Mouse (Mus musculus): Measurements from ENCODE around the gene Nckap5l. TPM values are rescaled to one million over a fixed set of nuclear protein-coding genes. Genes with fewer than 3 reads are reported as not detected.
A peak's percentile ranks its signal among the peaks of the same experiment; 100 is the strongest.

Gene Nckap5l
- polyA plus RNA-seq, 1 experiment from 2014 or later: 6.0 TPM

GRCm38 (mm10) chr15:99417692-99418271, 39.8 kb downstream of the Nckap5l start:
- DNase-seq (ENCODE audit: low spot score): no peak
- 25% methylated on average over 17 of the region's 17 CpGs for WGBS
- no peak overlapping the region for H3K27ac ChIP-seq (ENCODE audit: low read depth, low read length)

GRCm38 (mm10) chr15:99416957-99417356, 40.6 kb downstream of the Nckap5l start:
- Histone ChIP-seq H3K4me3 (ENCODE audit: low read depth, low read length) (no peak overlapping the region), H3K27me3 (replicated peaks; ENCODE audit: control insufficient read depth, insufficient read depth, low read length) (no peaks in the 10 kb centered on the region), H3K4me1 (replicated peaks; ENCODE audit: control insufficient read depth, insufficient read depth, low read length) (peaks cover 22% of the 10 kb centered on the region), H3K36me3 (ENCODE audit: control insufficient read depth, insufficient read depth, low read length) (0 out of 2 replicates have a peak, but pooled peaks cover 3% of the 10 kb centered on the region), H3K9me3 (ENCODE audit: control insufficient read depth, low read length) (no peaks in the 10 kb centered on the region), H3K4me2 (no peak overlapping the region), H3K27ac (ENCODE audit: low read depth, low read length) (no peak overlapping the region), H3K9ac (ENCODE audit: low read depth, low read length) (no peak overlapping the region)
- WGBS: 36% methylated on average over 4 of the region's 4 CpGs
- ATAC-seq (replicated peaks; ENCODE audit: low FRiP score) (no peak), DNase-seq (ENCODE audit: low spot score) (no peak)

More at GRCm38 (mm10) chr15:99417692-99418271, 39.8 kb downstream of the Nckap5l start:
- Histone ChIP-seq H3K4me1 (replicated peaks; ENCODE audit: control insufficient read depth, insufficient read depth, low read length) (peaks cover 22% of the 10 kb centered on the region), H3K27me3 (replicated peaks; ENCODE audit: control insufficient read depth, insufficient read depth, low read length) (no peaks in the 10 kb centered on the region), H3K36me3 (ENCODE audit: control insufficient read depth, insufficient read depth, low read length) (0 out of 2 replicates have a peak, but pooled peaks cover 3% of the 10 kb centered on the region), H3K9ac (ENCODE audit: low read depth, low read length) (no peak overlapping the region), H3K4me3 (ENCODE audit: low read depth, low read length) (no peak overlapping the region), H3K9me3 (ENCODE audit: control insufficient read depth, low read length) (no peaks in the 10 kb centered on the region), H3K4me2 (no peak overlapping the region)
- ATAC-seq (replicated peaks; ENCODE audit: low FRiP score): no peak

GRCm38 (mm10) chr15:99416348-99416882, 41.1 kb downstream of the Nckap5l start:
- Histone ChIP-seq H3K4me2 (peak overlapping the region; percentile 49), H3K9ac (ENCODE audit: low read depth, low read length) (no peak overlapping the region), H3K36me3 (ENCODE audit: control insufficient read depth, insufficient read depth, low read length) (0 out of 2 replicates have a peak, but pooled peaks cover 3% of the 10 kb centered on the region), H3K27ac (ENCODE audit: low read depth, low read length) (no peak overlapping the region), H3K27me3 (replicated peaks; ENCODE audit: control insufficient read depth, insufficient read depth, low read length) (no peaks in the 10 kb centered on the region), H3K9me3 (ENCODE audit: control insufficient read depth, low read length) (no peaks in the 10 kb centered on the region), H3K4me1 (replicated peaks; ENCODE audit: control insufficient read depth, insufficient read depth, low read length) (peaks cover 20% of the 10 kb centered on the region), H3K4me3 (ENCODE audit: low read depth, low read length) (no peak overlapping the region)
- WGBS: 19% methylated on average over 13 of the region's 13 CpGs
- DNase-seq (ENCODE audit: low spot score) (peak; percentile 73), ATAC-seq (replicated peaks; ENCODE audit: low FRiP score) (peak; percentile 49)

- DNase-seq (ENCODE audit: low spot score): no peak
- H3K4me3 ChIP-seq (ENCODE audit: low read depth, low read length): no peak overlapping the region
- no peaks in the 10 kb centered on the region for H3K9me3 ChIP-seq (ENCODE audit: control insufficient read depth, low read length)
- ATAC-seq (replicated peaks; ENCODE audit: low FRiP score): no peak
- H3K36me3 ChIP-seq (ENCODE audit: control insufficient read depth, insufficient read depth, low read length): no peaks in the 10 kb centered on the region
- no peaks in the 10 kb centered on the region for H3K27me3 ChIP-seq (replicated peaks; ENCODE audit: control insufficient read depth, insufficient read depth, low read length)
- 10% methylated on average over 2 of the region's 2 CpGs for WGBS
- H3K4me2 ChIP-seq: peak overlapping the region; percentile 49
- H3K9ac ChIP-seq (ENCODE audit: low read depth, low read length): no peak overlapping the region
- peaks cover 14% of the 10 kb centered on the region for H3K4me1 ChIP-seq (replicated peaks; ENCODE audit: control insufficient read depth, insufficient read depth, low read length)
- no peak overlapping the region for H3K27ac ChIP-seq (ENCODE audit: low read depth, low read length)
Measured at GRCm38 (mm10) chr15:99415793-99416192, 41.8 kb downstream of the Nckap5l start.

GRCm38 (mm10) chr15:99411747-99412146, 45.8 kb downstream of the Nckap5l start:
- no peak overlapping the region for H3K27ac ChIP-seq (ENCODE audit: low read depth, low read length)
- no peak overlapping the region for H3K4me2 ChIP-seq
- no peaks in the 10 kb centered on the region for H3K27me3 ChIP-seq (replicated peaks; ENCODE audit: control insufficient read depth, insufficient read depth, low read length)
- H3K4me1 ChIP-seq (replicated peaks; ENCODE audit: control insufficient read depth, insufficient read depth, low read length): peaks cover 5% of the 10 kb centered on the region; the same call in 1 of the 2 replicates
- ATAC-seq (replicated peaks; ENCODE audit: low FRiP score) (no peak), DNase-seq (ENCODE audit: low spot score) (no peak)
- H3K36me3 ChIP-seq (ENCODE audit: control insufficient read depth, insufficient read depth, low read length): peaks cover 20% of the 10 kb centered on the region
- no peak overlapping the region for H3K4me3 ChIP-seq (ENCODE audit: low read depth, low read length)
- 54% methylated on average over 14 of the region's 14 CpGs for WGBS
- H3K9me3 ChIP-seq (ENCODE audit: control insufficient read depth, low read length): no peaks in the 10 kb centered on the region
- no peak overlapping the region for H3K9ac ChIP-seq (ENCODE audit: low read depth, low read length)

GRCm38 (mm10) chr15:99408845-99409244, 48.7 kb downstream of the Nckap5l start:
- Histone ChIP-seq H3K4me3 (ENCODE audit: low read depth, low read length) (no peak overlapping the region), H3K27me3 (replicated peaks; ENCODE audit: control insufficient read depth, insufficient read depth, low read length) (no peaks in the 10 kb centered on the region), H3K4me2 (no peak overlapping the region), H3K27ac (ENCODE audit: low read depth, low read length) (no peak overlapping the region), H3K9ac (ENCODE audit: low read depth, low read length) (no peak overlapping the region), H3K4me1 (replicated peaks; ENCODE audit: control insufficient read depth, insufficient read depth, low read length) (no peaks in the 10 kb centered on the region; the same call in 1 of the 2 replicates), H3K36me3 (ENCODE audit: control insufficient read depth, insufficient read depth, low read length) (peaks cover 40% of the 10 kb centered on the region), H3K9me3 (ENCODE audit: control insufficient read depth, low read length) (no peaks in the 10 kb centered on the region)
- DNase-seq (ENCODE audit: low spot score) (no peak), ATAC-seq (replicated peaks; ENCODE audit: low FRiP score) (no peak)
- 91% methylated on average over 9 of the region's 9 CpGs for WGBS

- H3K9me3 ChIP-seq (ENCODE audit: control insufficient read depth, low read length): no peaks in the 10 kb centered on the region
- ATAC-seq (replicated peaks; ENCODE audit: low FRiP score): no peak
- DNase-seq (ENCODE audit: low spot score): no peak
- WGBS: 91% methylated on average over 15 of the region's 15 CpGs
- H3K4me1 ChIP-seq (replicated peaks; ENCODE audit: control insufficient read depth, insufficient read depth, low read length): no peaks in the 10 kb centered on the region; the same call in 1 of the 2 replicates
- no peaks in the 10 kb centered on the region for H3K27me3 ChIP-seq (replicated peaks; ENCODE audit: control insufficient read depth, insufficient read depth, low read length)
- H3K36me3 ChIP-seq (ENCODE audit: control insufficient read depth, insufficient read depth, low read length): peaks cover 46% of the 10 kb centered on the region
- H3K4me3 ChIP-seq (ENCODE audit: low read depth, low read length): no peak overlapping the region
- H3K27ac ChIP-seq (ENCODE audit: low read depth, low read length): no peak overlapping the region
- H3K9ac ChIP-seq (ENCODE audit: low read depth, low read length): no peak overlapping the region
- H3K4me2 ChIP-seq: no peak overlapping the region
Measured at GRCm38 (mm10) chr15:99406986-99407570, 50.5 kb downstream of the Nckap5l start.

GRCm38 (mm10) chr15:99405150-99405549, 52.4 kb downstream of the Nckap5l start:
- DNase-seq (ENCODE audit: low spot score): no peak
- H3K4me3 ChIP-seq (ENCODE audit: low read depth, low read length): no peak overlapping the region
- WGBS: 90% methylated on average over 9 of the region's 9 CpGs
- H3K27ac ChIP-seq (ENCODE audit: low read depth, low read length): no peak overlapping the region
- ATAC-seq (replicated peaks; ENCODE audit: low FRiP score): no peak
- H3K9me3 ChIP-seq (ENCODE audit: control insufficient read depth, low read length): no peaks in the 10 kb centered on the region
- 0 out of 2 replicates have a peak, but pooled peaks cover 3% of the 10 kb centered on the region for H3K4me1 ChIP-seq (replicated peaks; ENCODE audit: control insufficient read depth, insufficient read depth, low read length)
- H3K4me2 ChIP-seq: no peak overlapping the region
- H3K27me3 ChIP-seq (replicated peaks; ENCODE audit: control insufficient read depth, insufficient read depth, low read length): no peaks in the 10 kb centered on the region
- no peak overlapping the region for H3K9ac ChIP-seq (ENCODE audit: low read depth, low read length)
- H3K36me3 ChIP-seq (ENCODE audit: control insufficient read depth, insufficient read depth, low read length): peaks cover 46% of the 10 kb centered on the region

Measured in liver, embryonic 11.5 days (tissue).